Mouse (Mus musculus) left cerebral cortex, adult 8-10 months (tissue): ENCODE results near the gene Stra6. TPM values are rescaled to one million over a fixed set of nuclear protein-coding genes. Genes with fewer than 3 reads are reported as not detected.

Source experiments
- DNase-seq, 2 experiments: peaks; one replicate each; pipeline ENCODE4 v3.0.0; 2022; ENCODE audit warnings: low spot score in 2 of 2
- total RNA-seq, 4 experiments: library from RNA; stranded (reverse); gene quantifications; 2 replicates each; pipeline ENCODE4 v1.2.4; 2022

The Stra6 gene
- total RNA-seq: 10 to 100 TPM; 11.4 to 13.9 (median 11.7) TPM

DNA sequence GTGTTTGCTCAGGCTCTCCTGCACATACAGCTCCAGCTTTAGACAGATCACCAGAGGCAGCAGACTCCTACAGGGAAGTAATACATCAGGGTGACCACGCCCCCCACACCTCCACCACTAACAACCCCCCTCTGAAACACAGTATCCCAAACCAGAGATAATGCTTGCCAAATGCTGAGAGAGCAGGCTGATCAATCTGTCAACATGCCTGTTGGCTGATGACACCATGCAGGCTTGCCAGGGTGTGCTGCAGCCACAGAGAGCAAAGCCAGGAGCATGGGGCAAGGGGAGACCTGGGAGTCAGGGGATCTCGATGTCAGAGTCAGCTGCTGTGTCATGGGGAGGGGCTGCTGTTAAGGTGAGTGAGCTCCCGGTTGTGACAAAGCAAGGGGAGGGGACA is at the start of gene Stra6:
TSS of gene Stra6 (plus strand) at position 258 of the 400 bp plus-strand sequence.
- no peak for DNase-seq

DNA sequence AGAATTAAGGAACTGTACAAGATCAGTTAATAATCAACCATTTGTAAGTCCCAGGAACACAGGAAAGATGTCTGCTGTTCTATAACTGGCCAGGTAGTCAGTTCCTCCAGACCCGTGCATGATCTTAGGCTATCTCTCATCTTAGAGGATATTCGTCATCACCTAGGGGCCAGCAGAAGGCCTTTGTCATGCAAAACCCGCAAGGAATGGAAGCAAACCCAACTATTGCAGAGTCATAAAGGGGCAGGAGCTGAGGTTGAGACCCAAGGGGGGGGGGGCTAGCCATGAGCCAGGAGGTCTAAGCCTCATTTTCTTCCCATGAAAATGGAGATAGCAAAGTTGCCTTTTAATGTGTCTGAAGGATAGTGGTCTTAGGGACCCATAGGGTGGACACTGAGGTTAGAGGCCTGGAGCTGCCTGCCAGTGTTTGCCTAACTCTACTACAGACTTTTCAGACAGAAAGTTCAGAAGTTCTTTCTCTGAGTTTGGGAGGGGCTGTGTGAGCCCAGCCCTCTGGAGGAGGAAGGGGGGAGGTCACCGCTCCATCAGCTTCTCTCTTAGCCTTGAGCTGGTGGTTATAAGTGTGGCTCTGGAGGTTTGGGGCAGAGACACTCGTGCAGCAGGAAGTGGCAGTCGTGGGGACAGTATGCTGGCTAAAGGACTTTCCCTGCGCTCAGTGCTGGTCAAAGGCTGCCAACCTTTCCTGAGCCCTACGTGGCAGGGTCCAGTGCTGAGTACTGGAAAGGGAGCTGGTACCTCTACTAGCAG is 49.0 kb upstream of the Stra6 start:
- no peak for DNase-seq

DNA sequence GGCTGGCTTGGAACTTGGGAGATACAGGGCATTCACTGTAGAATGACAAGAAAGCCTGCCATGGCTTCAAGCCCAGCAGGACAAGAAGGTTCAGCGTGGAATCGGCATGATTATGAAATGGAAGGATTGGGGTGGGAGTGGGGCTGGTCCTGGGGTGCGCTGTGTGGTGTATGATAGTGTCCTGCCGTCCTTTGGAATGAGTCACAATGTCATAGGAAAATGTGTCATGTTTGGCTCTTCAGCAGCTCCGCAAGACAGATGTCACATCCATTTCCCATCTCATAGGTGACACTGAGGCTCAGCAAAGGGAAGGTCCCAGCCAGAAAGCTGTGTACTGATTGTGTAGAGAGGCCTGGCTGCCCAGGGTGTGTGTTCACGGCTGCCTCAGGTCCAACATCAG is 47.7 kb upstream of the Stra6 start:
- DNase-seq: no peak

DNA sequence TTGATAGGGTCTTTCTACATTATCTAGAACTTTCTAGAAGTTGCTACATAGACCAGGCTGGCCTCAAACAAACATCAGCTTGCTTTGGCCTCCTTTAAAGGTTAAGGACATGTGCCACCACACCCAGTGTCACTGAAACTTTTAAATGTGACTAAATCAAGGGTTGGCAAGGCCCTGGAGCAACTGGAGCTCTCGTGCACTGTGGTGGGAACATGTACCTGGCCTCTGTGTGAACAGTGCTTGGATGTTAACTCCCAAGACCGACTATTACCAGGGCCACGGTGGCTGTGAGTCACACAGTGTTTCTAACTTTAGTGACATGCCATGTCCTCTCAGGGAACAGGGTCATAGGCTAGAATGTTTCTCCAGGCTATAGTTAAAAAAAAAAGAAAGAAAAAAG is 46.6 kb upstream of the Stra6 start:
- no peak for DNase-seq

DNA sequence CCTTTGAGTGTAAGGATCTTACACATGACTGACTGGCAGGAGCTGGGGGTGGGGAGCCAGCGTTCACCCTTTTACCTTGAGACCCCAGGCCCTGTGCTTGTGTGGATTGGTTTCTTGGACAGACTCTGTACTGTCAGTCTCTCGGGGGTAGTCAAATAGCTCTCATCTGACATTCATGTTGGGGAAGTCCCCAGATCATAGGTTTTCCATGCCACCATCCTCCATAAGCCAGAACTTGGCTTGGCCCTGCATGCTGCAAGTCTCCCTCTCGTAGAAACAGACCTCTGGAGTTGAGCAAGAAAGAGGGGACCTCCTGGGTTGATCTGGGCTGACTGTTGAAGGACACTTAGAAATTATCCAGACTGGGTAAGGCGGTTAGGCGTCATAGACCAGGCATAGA is 45.2 kb upstream of the Stra6 start:
- no peak for DNase-seq

DNA sequence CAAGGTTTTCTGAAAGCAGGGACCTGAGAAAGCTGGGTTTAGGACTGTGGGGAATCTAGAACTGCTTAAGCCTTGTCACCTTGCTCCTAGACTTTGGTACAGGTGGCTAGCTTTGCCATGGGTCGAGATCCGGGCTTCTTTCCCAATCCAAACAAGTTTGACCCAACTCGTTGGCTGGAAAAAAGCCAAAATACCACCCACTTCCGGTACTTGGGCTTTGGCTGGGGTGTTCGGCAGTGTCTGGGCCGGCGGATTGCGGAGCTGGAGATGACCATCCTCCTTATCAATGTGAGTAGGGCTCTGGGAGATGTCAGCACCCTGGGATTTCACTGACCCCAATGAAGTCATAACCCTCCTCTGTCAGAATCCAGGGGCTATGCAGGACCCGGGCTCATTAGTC is 37.6 kb upstream of the Stra6 start:
- no peak for DNase-seq

DNA sequence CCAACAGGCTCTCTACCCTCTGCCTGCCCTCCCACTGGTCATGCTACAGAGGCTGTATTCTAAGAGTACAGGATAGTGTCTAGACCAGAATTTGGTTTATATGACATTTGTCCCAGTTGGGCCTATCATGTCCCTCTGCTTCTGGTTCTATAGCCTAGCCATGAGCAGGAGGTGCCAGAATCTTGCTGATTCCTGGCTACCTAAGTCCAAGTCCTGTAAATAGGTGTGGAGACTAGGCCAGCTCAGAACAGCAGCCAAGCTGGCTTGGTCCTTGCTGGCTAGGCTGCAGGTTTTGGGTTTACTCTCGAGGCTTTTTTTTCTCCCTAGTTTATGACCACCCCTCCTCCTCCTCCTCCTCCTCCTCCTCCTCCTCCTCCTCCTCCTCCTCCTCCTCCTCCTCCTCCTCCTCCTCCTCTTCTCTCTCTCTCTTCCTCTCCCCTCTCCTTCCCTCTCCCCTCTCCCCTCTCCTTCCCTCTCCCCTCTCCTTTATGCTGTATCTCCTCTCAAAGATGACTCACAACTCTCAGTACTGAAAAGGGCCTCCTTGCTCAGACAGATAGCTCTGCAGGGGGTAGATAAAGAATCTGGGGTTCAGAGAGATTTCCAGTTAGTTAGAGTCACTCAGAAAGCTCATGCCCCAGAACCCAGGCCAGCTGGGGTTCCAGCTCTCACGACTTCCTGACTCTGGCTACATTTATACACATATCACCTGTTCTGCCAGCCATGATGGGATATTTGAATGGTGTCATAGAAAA is 36.0 kb upstream of the Stra6 start:
- no peak for DNase-seq

DNA sequence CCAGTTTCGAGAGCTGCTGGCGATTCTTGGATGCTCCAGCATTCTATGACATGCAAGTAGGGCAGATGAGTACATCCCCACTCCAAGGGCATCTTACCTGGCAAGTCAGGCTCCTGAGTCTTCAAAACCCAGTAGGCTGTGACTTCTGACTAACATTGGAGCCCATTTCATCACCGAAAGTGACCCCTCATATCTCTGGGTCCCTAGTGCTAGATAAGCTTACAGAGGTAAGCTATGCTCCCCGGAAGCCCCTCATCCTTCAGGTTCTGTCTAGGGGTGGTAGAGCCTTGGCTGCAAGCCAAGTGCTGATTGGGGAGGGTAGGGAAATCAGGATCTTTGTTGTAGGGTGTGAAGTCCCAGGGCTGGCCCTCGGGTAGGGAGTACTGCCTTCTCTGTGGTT is 34.7 kb upstream of the Stra6 start:
- no peak for DNase-seq

DNA sequence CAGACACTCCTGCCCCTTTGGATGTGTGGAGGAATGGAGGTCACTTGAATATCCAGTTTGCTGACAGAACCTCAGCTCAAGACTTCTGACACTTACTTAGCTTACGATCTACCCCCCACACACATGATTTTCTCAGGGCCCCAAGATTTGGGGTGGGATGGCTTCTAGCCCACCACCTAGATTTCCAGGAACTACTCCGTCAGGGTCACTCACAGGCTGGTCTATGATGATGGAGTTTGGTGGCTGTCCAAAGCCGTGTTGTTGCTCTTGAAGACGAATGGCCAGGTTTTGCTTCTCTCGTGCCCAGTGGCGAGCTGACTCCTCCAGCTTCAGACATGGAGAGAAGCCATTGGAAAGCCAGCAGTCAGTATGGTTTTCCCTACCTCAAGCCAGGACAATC is 34.0 kb upstream of the Stra6 start:
- no peak for DNase-seq

DNA sequence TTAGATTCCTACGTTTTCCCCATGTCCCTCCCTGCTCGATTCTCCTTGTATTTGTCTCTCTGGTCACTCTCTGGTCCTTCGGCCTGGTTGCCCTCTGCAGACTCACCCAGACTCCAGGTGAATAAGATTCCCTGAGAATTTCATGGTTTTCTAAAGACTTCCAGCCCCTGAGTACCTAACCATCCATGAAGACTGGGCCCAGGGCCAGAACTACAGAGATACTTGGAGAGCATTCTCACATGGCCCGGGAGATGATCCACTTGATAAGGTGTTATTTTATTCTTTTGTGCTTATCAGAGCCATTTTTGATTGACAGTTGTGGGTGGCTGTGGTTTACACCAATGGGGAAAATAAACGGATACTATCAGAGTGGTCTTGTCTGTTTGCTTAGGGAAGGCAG is 31.7 kb upstream of the Stra6 start:
- DNase-seq: no peak

DNA sequence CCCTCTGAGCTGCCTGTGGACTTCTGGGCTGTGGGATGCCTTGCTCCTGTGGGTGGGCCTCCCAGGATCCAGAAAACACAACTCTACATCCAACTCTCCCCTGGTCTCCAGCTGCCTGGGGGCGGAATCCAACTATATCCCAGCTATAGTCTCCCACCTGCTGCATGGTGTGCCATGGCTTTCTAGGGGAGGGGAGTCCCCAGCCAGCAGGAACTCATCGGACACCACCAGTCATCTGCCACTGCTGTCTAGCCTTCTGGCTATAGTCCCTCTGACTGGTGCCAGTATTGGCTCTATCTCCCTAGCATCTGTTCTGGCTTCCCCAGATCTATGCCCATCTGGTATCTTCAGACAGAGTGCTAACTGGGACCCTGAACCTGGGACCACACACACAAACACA is 28.1 kb upstream of the Stra6 start:
- DNase-seq: peak in 1 of 2 experiments; percentile 88

DNA sequence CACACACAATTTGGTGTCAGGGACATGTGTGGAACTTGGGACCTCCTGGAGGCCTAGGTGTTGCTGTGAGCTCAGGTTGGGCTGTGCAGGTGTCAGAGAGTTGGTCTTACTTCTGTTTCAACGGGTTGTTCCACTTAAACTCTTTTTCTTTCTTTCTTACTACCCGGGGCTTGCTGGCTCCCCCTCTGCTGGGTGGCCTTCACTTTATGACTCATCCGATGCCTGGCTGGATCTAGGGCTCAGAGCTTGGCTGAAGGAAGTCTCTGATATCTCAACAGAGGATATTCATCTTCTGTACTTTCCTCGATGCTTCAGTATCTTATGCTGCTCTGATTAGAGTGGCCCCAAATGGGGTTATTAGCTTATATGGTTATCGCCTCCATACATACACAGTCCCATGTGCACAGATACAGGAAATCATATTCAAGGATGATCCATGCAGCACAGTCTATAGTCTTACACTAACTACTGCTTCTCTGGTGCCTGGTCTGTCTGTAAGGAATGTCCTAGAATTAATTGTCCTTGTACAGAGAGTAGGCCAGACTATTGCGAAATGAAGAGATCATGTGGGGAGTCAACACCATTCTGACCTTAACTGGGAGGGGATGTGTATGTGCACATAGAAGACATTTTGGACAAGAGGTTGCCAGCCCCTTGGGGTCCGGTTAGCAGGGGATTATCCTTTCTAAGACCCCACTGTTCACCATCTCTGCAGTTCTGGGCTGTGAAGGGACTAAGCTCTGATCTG is 27.5 kb upstream of the Stra6 start:
- no peak for DNase-seq

DNA sequence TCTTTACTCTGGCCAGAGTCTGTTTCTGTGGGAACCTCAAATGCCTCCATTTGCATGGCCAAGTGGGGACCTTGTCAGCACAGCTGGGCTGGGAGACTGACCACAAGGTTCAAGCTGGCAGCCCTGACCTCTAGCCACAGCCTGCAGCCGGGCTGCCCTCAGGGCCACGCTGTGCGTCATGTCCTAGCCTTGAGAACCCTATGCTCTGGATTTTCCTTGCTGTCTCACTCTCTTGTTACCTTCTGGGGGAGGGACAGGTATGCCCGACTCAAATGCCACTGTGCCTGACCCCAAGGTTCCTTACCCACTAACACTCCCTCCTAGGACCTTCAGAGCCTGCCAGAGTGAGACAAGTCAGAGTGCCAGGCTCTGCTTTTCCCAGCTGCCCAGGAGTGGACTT is 26.6 kb upstream of the Stra6 start:
- DNase-seq: no peak

DNA sequence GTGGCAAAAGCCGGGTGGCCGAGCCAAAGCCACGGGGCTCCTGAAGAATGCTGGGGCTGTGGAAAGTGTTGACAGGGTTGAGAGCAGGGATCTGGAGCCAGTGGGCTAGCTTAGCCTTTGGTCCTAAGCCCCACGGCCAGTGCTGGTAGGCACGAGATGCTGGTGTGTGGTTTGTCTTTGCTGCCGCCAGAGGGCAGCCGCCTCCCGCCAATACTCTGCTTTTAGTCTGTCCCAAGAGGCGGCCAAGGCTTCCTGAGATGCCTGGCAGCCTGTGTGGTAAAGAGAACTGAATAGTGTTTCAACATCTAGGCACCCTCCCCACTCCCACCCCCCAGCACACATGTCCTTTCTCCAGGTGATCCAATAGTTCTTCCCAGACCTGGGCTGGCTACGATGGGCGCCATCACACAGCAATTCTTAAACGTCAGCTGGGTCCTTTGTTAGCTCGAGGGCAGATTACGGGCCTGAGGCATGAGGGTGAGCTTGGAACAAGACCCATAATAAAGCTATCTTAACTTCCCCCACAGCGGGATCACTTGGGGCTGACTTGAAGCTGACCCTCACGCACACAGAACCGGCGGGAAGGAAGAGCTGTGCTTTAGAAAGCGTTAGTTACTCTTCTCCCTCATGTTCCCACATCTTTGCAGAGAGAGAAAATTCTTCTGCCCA is 25.0 kb upstream of the Stra6 start:
- peak; percentile 58 to 66 for DNase-seq

DNA sequence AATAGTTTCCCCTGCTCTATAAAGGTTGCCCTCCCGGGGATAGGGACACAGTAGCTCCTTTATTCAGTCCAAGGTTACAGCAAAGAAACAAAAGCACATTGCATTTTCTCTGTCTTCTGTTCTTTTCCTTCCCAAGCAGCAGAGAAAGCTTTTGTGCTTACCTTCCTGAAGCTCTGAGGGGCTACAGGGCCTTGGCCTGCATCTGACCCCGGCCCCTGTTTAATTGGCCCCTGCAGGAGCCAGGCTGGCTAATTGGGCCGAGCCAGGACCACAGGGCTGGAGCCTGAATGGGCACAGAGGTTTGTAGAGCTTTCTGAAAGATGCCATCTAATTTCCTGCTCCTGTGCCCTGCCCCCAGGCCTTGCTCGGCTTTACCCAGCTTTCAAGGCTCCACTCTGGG is 22.6 kb upstream of the Stra6 start:
- DNase-seq: no peak

DNA sequence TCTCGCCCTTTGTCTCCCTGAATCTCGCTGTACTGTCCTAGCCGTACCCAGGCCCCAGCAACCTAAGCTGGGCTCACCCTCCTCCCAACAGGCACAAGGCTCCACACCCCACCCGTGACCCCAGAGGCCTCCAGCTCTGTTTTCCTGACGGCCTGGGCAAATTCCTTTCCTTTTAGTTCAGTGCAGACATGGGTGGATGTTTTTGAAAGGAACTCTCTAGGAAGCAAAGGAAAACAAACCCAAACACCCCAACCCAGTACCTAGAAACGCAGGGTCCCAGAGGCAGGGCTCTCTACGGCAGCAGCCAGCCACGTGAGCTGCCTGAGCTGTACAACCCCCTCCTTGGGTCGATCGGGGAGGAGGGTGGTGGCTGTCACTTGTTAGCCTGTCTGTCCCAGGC is 21.2 kb upstream of the Stra6 start:
- DNase-seq: no peak

DNA sequence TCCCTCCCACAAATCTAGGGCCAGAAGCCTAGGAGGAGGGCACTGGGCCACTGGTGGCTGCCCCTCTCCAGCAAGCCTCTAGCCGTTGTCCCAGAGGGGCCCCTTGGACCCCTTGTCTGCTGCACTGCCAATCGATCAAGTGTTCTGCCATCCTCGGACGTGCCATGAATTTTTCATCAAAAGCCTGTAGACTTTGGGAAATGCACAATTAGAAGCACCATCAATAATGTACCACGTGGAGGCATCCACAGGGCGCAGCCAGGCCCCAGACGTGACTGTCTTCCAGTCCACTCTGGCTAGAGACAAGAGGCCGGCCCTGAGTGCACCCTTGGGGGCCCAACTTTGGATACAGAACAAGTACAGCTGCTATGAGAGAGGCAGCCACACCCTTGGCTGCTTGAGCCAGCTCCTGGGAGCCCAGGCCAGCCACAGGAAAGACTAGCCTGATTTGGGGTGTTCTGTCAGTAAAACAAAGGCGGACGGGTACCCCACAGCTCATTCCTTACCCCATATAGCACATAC is 20.0 kb upstream of the Stra6 start:
- DNase-seq: no peak

DNA sequence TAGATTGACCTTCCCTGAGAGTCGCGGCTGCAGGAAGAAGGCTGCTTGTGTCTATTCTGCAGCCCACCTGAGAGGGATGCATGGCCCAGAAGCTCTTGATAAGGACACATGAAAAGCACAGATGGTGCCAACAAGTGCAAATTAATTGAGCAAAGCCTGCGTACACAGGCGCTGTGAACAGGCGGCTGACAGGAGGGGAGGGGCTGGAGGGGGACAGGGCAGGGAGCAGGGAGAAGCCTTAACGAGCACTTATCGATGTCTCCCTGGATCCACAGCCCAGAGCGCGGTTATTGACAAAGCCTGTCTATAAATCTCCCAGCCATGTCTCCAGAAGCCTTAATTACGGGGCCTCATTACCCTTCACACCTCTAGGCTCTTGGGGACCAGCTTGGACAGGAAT is 18.8 kb upstream of the Stra6 start:
- no peak for DNase-seq

DNA sequence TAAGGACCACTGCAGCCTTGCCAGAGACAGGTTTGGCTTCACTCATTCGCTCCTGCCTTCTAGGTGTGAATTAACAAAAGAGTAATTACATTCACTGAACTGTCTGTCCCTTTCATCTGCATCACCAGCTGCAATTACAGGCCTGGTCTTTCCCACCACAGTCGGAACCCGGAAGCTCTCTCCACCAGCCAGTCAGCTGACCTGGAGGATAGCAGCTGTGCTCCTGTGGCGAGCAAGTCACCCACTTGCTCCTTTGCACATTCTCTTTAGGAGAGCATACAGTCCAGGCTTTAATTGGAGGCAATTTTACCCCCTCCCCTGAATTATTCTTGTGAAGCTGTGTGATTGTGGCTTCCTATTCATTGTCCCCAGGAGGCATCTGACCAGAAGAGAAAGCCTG is 17.9 kb upstream of the Stra6 start:
- no peak for DNase-seq

DNA sequence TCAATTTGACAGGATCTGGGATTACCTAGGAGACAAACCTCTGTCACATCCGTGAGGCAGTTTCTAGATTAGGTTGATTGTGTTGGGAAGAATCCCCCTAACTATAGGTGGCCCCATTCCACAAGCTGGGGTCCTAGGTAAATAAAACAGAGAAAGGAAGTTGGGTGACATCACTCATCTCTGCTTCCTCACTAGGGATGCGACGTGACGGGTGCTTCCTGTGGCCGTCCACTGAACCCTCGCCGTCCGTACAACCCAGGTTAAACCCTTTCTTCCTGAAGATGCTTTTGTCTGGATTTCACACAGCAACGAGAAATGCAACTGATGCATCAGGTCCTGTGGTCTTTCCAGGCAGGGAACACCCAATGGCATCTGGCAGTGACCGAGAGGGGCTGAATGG is 16.5 kb upstream of the Stra6 start:
- no peak for DNase-seq

DNA sequence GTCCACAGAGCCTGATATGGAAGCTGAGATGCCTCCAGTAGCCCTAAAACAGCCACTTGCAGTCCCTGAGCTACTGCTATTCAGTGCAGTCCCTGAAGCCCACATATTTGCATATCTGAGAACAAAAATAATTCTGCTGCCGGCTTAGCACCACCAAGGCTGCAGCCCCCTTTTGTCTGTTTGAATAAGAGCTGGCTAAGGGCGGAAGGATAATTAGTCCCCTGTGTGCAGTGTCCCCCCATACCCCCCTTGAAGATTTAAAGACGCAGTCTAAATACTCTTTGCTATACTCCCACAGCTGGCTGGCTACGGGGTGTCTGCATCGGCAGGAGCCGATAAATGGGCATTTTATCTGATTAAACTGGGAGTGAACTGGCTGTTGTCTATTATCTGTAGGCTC is 15.0 kb upstream of the Stra6 start:
- DNase-seq: no peak

DNA sequence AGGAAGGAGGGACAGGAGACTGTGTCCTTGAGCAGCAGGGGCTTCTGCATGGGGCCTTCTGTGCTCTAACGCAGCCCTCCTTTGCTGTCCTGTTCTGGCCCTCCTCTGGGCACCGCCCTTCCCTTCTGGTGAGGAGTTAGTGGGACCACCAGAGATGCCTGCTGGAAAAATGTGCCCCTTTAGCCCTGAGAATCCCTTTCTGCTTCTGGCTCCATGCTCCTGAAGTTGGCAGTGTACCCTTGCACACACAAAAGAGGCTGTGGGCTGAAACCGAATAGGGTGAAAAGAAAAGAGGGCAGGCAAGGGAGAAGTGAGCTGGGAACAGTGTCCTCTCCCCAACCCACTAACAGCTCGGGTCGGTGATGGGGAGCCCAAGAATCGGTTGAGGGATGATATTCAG is 14.4 kb upstream of the Stra6 start:
- no peak for DNase-seq
